Mouse (Mus musculus): ENCODE measurements around the gene Ndrg2. TPM values are rescaled to one million over a fixed set of nuclear protein-coding genes. Genes with fewer than 3 reads are reported as not detected.

Ndrg2 gene
- total and polyA plus RNA-seq, 3 experiments, result 1,274 to 2,120 (median 1,571) TPM

- 64% methylated on average over 3 of the region's 3 CpGs for WGBS
- TF ChIP-seq CTCF (IDR thresholded peaks at IDR 0.05) (no peak), POLR2A (IDR thresholded peaks at IDR 0.05; ENCODE audit: insufficient read depth, low read depth, low read length) (no peak)
- Histone ChIP-seq H3K4me1 (ENCODE audit: control insufficient read depth, insufficient read depth, low read length) (no peaks in the 10 kb centered on the region), H3K79me2 (replicated peaks; ENCODE audit: control insufficient read depth, insufficient read depth, low read length) (no peaks in the 10 kb centered on the region), H3K4me3 (no peak overlapping the region), H3K36me3 (ENCODE audit: control insufficient read depth, insufficient read depth, low read length) (no peaks in the 10 kb centered on the region), H3K9ac (ENCODE audit: low read depth, low read length) (no peak overlapping the region), H3K27me3 (ENCODE audit: control insufficient read depth, insufficient read depth, low read length) (no peaks in the 10 kb centered on the region), H3K27ac (no peak overlapping the region)
- no peak for DNase-seq
- intact Hi-C loops (cut with DNase I), result no loop called here
These were observed 20.1 kb downstream of the Ndrg2 start for GRCm38 (mm10) chr14:51893809-51894208.

GRCm38 (mm10) chr14:51893094-51893794, 20.7 kb downstream of the Ndrg2 start:
- TF ChIP-seq EP300 (IDR thresholded peaks at IDR 0.05; ENCODE audit: insufficient read depth, low read depth, low read length), result no peak
- Histone ChIP-seq H3K4me1 (ENCODE audit: control insufficient read depth, insufficient read depth, low read length) (no peaks in the 10 kb centered on the region), H3K79me2 (replicated peaks; ENCODE audit: control insufficient read depth, insufficient read depth, low read length) (no peaks in the 10 kb centered on the region), H3K9ac (ENCODE audit: low read depth, low read length) (no peak overlapping the region), H3K27ac (no peak overlapping the region), H3K36me3 (ENCODE audit: control insufficient read depth, insufficient read depth, low read length) (no peaks in the 10 kb centered on the region), H3K27me3 (ENCODE audit: control insufficient read depth, insufficient read depth, low read length) (no peaks in the 10 kb centered on the region), H3K4me3 (no peak overlapping the region)
- intact Hi-C loops (cut with DNase I), result no loop called here
- WGBS, result 54% methylated on average over 10 of the region's 10 CpGs
- DNase-seq, result no peak

- Histone ChIP-seq H3K9ac (ENCODE audit: low read depth, low read length) (no peak within 1 kb of the TSS), H3K27ac (no peak within 1 kb of the TSS), H3K27me3 (ENCODE audit: control insufficient read depth, insufficient read depth, low read length) (no peaks in the 10 kb centered on the region), H3K36me3 (ENCODE audit: control insufficient read depth, insufficient read depth, low read length) (no peaks in the 10 kb centered on the region), H3K79me2 (replicated peaks; ENCODE audit: control insufficient read depth, insufficient read depth, low read length) (no peaks in the 10 kb centered on the region), H3K4me3 (no peak within 1 kb of the TSS), H3K4me1 (ENCODE audit: control insufficient read depth, insufficient read depth, low read length) (no peaks in the 10 kb centered on the region)
- TF ChIP-seq POLR2A (IDR thresholded peaks at IDR 0.05; ENCODE audit: insufficient read depth, low read depth, low read length) (no peak), CTCF (IDR thresholded peaks at IDR 0.05) (no peak), EP300 (IDR thresholded peaks at IDR 0.05; ENCODE audit: insufficient read depth, low read depth, low read length) (no peak)
- intact Hi-C loops (cut with DNase I), result no loop called here
- WGBS, result 89% methylated on average over 9 of the region's 9 CpGs
- DNase-seq, result no peak
These were observed 21.6 kb downstream of the Ndrg2 start, which contains the start of gene Slc39a2 for GRCm38 (mm10) chr14:51892191-51892939. TSS of gene Slc39a2 (plus strand) at chr14:51892889.

DNA sequence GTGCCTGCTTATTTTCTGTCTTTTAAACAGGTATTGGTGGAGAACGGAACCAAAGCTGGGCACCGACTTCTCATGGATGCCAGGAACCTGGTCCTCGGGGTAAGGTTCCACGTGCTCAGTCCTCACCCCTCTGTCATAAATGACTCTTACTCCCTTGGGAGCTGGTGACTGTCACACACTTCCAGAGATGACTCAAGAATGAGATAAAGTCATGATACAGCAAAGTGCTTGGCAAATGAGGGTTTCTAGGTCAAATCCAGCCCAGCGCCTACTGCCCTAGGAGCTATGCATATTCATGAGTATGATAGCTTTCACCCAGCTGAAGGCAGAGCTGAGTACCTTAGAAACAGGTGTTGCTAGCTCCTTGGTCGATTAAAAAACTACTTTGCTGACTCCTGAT, 24.1 kb downstream of the Ndrg2 start:
- no peak for DNase-seq
- no peak for TF ChIP-seq POLR2A (IDR thresholded peaks at IDR 0.05; ENCODE audit: insufficient read depth, low read depth, low read length)
- Histone ChIP-seq H3K79me2 (replicated peaks; ENCODE audit: control insufficient read depth, insufficient read depth, low read length) (no peaks in the 10 kb centered on the region), H3K27me3 (ENCODE audit: control insufficient read depth, insufficient read depth, low read length) (no peaks in the 10 kb centered on the region), H3K36me3 (ENCODE audit: control insufficient read depth, insufficient read depth, low read length) (no peaks in the 10 kb centered on the region; the same call in 1 of the 2 replicates), H3K27ac (no peak overlapping the region), H3K9ac (ENCODE audit: low read depth, low read length) (no peak overlapping the region), H3K4me3 (no peak overlapping the region), H3K4me1 (ENCODE audit: control insufficient read depth, insufficient read depth, low read length) (no peaks in the 10 kb centered on the region)
- 84% methylated on average over 6 of the region's 6 CpGs for WGBS
- intact Hi-C loops (cut with DNase I), result no loop called here

- TF ChIP-seq CTCF (IDR thresholded peaks at IDR 0.05) (no peak), POLR2A (IDR thresholded peaks at IDR 0.05; ENCODE audit: insufficient read depth, low read depth, low read length) (no peak), EP300 (IDR thresholded peaks at IDR 0.05; ENCODE audit: insufficient read depth, low read depth, low read length) (no peak)
- H3K9ac ChIP-seq (ENCODE audit: low read depth, low read length), result no peak overlapping the region
- DNase-seq, result no peak
- H3K4me3 ChIP-seq, result no peak overlapping the region
- H3K79me2 ChIP-seq (replicated peaks; ENCODE audit: control insufficient read depth, insufficient read depth, low read length), result no peaks in the 10 kb centered on the region
- no peaks in the 10 kb centered on the region for H3K4me1 ChIP-seq (ENCODE audit: control insufficient read depth, insufficient read depth, low read length)
- no peaks in the 10 kb centered on the region; the same call in 1 of the 2 replicates for H3K36me3 ChIP-seq (ENCODE audit: control insufficient read depth, insufficient read depth, low read length)
- intact Hi-C loops (cut with DNase I), result no loop called here
- WGBS, result 67% methylated on average over 6 of the region's 6 CpGs
- H3K27ac ChIP-seq, result no peak overlapping the region
- H3K27me3 ChIP-seq (ENCODE audit: control insufficient read depth, insufficient read depth, low read length), result no peaks in the 10 kb centered on the region
These were observed 27.9 kb downstream of the Ndrg2 start for GRCm38 (mm10) chr14:51886051-51886450.
